Mouse (Mus musculus) ES-E14 (cell line): Measurements from ENCODE around the gene Mphosph9.

Source experiments
- MAFK ChIP-seq: IDR thresholded peaks from 2 replicates; pipeline ENCODE4 v1.6.1; 2014; ENCODE audit warnings: mild to moderate bottlenecking, low read depth, low read length, inconsistent platforms; ENCODE audit not compliant: insufficient read depth
- ZC3H11A ChIP-seq: IDR thresholded peaks from 2 replicates; pipeline ENCODE4 v1.6.1; 2012; ENCODE audit warnings: low read depth, mild to moderate bottlenecking, inconsistent platforms, low read length, borderline replicate concordance
- ZNF384 ChIP-seq: IDR thresholded peaks from 2 replicates; pipeline ENCODE4 v1.6.1; 2012; ENCODE audit warnings: low read depth, low read length, inconsistent platforms

DNA sequence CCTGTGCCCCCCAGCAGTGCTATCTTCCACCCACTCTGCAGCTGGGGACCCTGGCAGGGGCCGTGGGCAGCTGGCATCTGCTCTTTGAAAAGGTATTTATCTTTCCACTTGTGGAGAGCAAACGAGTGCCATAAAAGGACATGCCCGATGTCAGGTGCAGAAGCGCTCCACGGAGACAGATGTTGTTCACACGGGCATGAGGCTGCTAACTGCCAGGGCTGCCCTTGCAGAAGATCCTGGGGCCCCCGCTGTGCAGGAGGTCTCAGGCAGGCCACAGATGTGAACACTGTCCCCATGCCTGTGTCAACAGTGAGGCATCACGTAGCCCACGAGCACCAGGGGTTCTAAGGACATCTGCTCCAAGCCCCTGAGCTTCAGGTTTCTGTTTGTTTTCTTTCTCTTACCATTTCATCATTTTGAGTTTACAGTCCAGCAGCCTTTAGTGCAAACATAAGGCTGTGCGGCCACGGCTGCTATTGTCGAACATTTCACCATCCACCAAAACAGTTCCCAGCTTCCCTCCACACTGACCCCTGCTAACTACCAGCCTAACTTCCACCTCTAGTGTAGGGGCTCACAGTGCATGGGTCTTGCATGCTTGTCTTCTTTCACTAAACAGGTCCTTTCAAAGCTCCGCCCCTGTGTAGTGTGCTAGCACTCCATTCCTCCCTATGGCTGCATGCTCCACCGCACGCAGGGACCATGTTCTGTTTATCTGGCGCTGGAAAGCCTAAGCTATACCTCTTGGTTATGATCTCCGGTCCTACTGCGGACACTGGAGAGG, 95.2 kb downstream of the Mphosph9 start:
- TF ChIP-seq ZNF384: no peak
- TF ChIP-seq MAFK: no peak
- no peak for TF ChIP-seq ZC3H11A
